Mouse (Mus musculus) embryonic fibroblast, embryonic 13.5 days (primary cell): ENCODE measurements around the gene Zbtb40. TPM values are rescaled to one million over a fixed set of nuclear protein-coding genes. Genes with fewer than 3 reads are reported as not detected.

Experiments
- H3K27ac ChIP-seq: 2 replicates; pipeline ENCODE4 v1.5.1; 2012; ENCODE audit warnings: low read length, control low read depth, inconsistent platforms; ENCODE audit not compliant: insufficient read depth
- H3K4me1 ChIP-seq: 2 replicates; pipeline ENCODE4 v1.6.1; 2011; ENCODE audit warnings: low read length; ENCODE audit not compliant: control insufficient read depth, insufficient read depth
- H3K4me3 ChIP-seq: 2 replicates; pipeline ENCODE4 v1.5.1; 2011; ENCODE audit warnings: mild to moderate bottlenecking, control low read depth, low read length; ENCODE audit not compliant: insufficient read depth
- CTCF ChIP-seq: IDR thresholded peaks from 2 replicates; pipeline ENCODE4 v1.5.1; 2011; ENCODE audit warnings: mild to moderate bottlenecking, control low read depth, low read length, moderate library complexity, borderline replicate concordance; ENCODE audit not compliant: insufficient read depth
- POLR2A ChIP-seq: IDR thresholded peaks from 2 replicates; pipeline ENCODE4 v1.6.1; 2011; ENCODE audit warnings: low read depth, mild to moderate bottlenecking, control low read depth, low read length, moderate library complexity
- polyA plus RNA-seq: library from polyadenylated mRNA; stranded (reverse); fragments of >200 nt; gene quantifications from 2 replicates; pipeline ENCODE4 v1.2.4, GENCODE M21; 2011; ENCODE audit warnings: low read depth; ENCODE audit not compliant: missing spikeins, insufficient read length

Zbtb40 gene
- polyA plus RNA-seq, 1 experiment: 4.9 TPM

GRCm38 (mm10) chr4:137014654-137015475, 33.7 kb downstream of the Zbtb40 start:
- TF ChIP-seq CTCF (no peak), POLR2A (no peak)
- Histone ChIP-seq H3K27ac (no peak overlapping the region), H3K4me3 (no peak overlapping the region)

DNA sequence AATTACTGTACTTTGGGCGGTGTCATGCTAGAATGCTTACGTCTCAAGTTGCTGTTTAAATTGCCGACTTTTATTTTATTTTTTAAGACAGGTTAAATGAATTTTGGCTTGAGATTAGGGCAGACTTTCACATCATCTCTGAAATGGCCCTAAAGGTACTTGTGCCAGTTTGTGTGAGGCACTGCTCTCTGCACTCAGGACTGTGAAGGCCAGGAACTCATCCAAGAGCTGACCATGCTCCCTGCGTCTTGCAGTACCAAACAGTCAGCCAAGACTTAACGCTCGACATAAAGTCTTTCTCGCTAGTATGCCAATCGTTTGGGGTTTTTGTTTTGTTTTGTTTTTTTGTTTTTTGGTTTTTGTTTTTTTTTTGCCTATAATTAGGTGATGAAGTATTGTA, 34.5 kb downstream of the Zbtb40 start:
- Histone ChIP-seq H3K27ac (no peak overlapping the region), H3K4me1 (no peaks in the 10 kb centered on the region), H3K4me3 (no peak overlapping the region)
- TF ChIP-seq CTCF (no peak), POLR2A (no peak)

More at GRCm38 (mm10) chr4:137014654-137015475, 33.7 kb downstream of the Zbtb40 start:
- no peaks in the 10 kb centered on the region for H3K4me1 ChIP-seq

DNA sequence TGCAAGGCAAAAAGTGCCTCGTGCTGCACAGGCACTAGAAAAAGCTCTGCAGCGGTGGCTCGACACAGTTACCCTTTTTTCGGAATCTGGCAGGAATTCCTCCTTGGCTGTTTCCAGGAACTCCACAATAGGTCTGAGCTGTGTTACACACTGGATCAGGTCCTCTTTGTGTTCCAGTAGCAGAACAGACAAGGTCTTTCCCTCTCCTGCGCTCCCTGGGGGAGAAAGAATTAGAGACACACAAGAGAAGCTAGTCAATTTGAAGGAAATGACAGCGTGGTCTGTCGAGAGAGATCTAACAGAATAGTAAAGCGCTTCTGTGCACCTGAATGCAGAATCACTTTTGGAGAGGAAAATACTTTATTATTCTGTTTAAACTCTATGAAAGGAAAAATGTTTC, 41.6 kb downstream of the Zbtb40 start:
- no peaks in the 10 kb centered on the region for H3K4me1 ChIP-seq
- no peak overlapping the region for H3K4me3 ChIP-seq
- no peak for TF ChIP-seq CTCF
- no peak for TF ChIP-seq POLR2A
- no peak overlapping the region for H3K27ac ChIP-seq

- TF ChIP-seq POLR2A (no peak), CTCF (no peak)
- H3K27ac ChIP-seq: no peak overlapping the region
Observed at GRCm38 (mm10) chr4:137001825-137002224, 46.8 kb downstream of the Zbtb40 start.

GRCm38 (mm10) chr4:137001020-137001419, 47.6 kb downstream of the Zbtb40 start:
- Histone ChIP-seq H3K27ac (no peak overlapping the region), H3K4me1 (no peaks in the 10 kb centered on the region), H3K4me3 (no peak overlapping the region)
- TF ChIP-seq CTCF (no peak), POLR2A (no peak)

More at GRCm38 (mm10) chr4:137001825-137002224, 46.8 kb downstream of the Zbtb40 start:
- H3K4me3 ChIP-seq: no peak overlapping the region
- H3K4me1 ChIP-seq: no peaks in the 10 kb centered on the region

DNA sequence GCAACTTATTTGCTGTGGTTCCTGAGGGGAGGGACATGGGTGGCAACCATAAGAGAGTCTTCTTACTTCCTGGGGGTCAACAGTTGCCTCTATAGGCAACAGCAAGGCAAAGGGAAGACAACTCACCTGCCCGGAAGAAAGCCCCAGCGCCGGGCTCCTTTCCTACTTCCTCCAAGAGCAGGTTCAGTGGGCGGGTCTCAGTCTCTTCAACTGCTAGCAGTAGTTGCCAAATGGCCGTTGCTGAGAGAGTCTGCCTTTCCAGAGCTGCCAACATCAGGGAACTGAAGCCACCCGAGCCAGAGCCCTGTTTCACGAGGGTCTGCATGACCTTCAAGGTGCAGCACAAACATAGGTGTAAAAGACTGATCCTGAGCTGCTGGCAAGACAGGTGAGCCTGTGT, 50.2 kb downstream of the Zbtb40 start:
- TF ChIP-seq CTCF (no peak), POLR2A (no peak)
- Histone ChIP-seq H3K4me1 (no peaks in the 10 kb centered on the region), H3K4me3 (no peak overlapping the region), H3K27ac (no peak overlapping the region)

DNA sequence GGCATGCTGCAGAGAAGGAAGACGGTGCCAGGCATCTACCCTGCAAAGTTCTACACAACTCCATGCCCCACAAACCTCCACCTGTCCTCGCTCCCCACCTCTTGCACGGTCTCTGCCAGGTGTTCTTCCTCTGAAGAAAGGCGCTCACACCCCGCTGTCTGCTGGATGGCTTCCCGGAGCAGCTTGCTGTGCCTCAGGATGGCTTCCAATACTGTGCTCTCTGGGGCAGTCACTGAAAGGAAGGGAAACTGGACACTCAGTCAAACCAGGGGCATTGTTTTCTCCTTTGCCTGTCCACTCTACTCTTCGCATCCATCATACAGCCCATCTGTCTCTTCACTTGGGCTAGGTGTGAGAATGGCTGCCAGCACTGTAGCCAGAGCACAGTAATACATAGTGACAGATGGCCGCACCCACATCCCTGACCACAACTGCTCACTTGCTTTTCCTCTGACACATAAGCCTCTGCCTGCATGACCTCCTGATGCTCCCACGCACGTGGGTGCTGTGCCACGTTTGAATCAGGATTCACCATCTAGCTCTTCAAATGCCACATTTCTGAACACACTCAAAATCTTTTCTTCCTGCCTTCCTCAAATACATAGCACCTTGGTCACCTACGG, 50.8 kb downstream of the Zbtb40 start:
- Histone ChIP-seq H3K4me1 (no peaks in the 10 kb centered on the region), H3K27ac (no peak overlapping the region), H3K4me3 (no peak overlapping the region)
- TF ChIP-seq POLR2A (no peak), CTCF (no peak)

GRCm38 (mm10) chr4:136996933-136997332, 51.7 kb downstream of the Zbtb40 start:
- H3K27ac ChIP-seq: no peak overlapping the region
- no peak overlapping the region for H3K4me3 ChIP-seq
- no peaks in the 10 kb centered on the region for H3K4me1 ChIP-seq
- TF ChIP-seq POLR2A (no peak), CTCF (no peak)

DNA sequence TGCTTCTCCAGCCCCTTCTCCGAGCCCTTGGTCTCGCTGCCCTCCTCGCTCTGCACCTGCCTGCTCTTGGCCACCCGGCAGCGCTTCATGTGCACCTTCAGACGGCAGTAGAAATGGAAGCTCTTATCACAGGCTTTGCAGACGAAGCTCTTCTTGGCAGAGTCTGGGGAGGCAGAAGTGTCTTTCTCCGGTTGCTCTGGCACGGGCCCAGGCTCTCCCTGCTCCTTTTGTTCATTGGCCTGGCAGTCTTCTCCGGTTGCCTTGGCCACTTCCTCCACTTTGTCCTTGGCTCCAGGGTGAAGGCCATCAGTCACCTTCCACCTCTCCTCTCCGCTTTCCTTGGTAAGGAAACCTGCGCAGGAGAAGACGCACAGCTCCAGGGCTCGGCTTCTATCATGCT, 53.2 kb downstream of the Zbtb40 start:
- no peak for TF ChIP-seq CTCF
- no peak for TF ChIP-seq POLR2A
- H3K4me3 ChIP-seq: no peak overlapping the region
- H3K27ac ChIP-seq: no peak overlapping the region
- H3K4me1 ChIP-seq: no peaks in the 10 kb centered on the region

DNA sequence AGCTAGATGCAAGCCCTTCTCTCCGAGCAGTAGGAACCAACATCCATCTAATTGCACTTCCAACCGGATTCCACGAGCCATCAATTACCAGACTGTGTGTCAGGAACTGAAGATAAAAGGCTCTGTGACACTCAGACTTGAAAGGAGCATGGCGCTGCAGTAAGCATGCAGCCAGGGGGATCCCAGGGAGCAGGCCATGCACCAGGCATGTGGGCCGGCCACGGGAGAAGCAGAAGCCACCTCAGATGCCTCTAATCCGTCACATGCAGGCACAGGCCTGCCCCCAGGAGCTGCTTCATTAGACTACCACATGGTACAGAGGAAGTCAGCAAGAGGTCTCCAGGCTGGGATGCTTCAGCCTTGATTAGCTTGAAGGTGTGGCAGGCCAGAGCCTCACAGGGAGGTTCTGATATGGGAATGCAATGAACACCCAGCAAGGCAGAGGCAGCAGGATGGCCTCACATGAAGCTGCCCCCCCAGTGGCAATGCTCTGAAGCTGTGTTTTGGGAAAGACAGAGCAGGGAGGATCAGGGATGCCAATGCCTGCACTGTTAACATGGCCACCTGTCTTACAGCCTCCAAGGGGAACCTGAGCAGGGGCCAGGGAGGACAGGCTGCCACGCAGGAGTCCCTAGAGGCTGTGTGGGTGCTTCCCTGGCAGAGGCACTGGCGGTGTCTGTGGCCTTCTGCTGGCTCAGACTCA, 66.5 kb downstream of the Zbtb40 start:
- Histone ChIP-seq H3K4me3 (no peak overlapping the region), H3K4me1 (no peaks in the 10 kb centered on the region), H3K27ac (no peak overlapping the region)
- TF ChIP-seq POLR2A (no peak), CTCF (no peak)
